Mouse (Mus musculus): ENCODE data around the gene Fam234a. TPM values are rescaled to one million over a fixed set of nuclear protein-coding genes. Genes with fewer than 3 reads are reported as not detected.

Fam234a gene
- polyA plus RNA-seq (2014; fragmentation: Illumina TruSeq; extraction: RNeasy Lipid Tissue Mini Kit (QIAGEN cat#74804); ENCODE audit: low read depth, low replicate concordance) = 46.5 TPM

DNA sequence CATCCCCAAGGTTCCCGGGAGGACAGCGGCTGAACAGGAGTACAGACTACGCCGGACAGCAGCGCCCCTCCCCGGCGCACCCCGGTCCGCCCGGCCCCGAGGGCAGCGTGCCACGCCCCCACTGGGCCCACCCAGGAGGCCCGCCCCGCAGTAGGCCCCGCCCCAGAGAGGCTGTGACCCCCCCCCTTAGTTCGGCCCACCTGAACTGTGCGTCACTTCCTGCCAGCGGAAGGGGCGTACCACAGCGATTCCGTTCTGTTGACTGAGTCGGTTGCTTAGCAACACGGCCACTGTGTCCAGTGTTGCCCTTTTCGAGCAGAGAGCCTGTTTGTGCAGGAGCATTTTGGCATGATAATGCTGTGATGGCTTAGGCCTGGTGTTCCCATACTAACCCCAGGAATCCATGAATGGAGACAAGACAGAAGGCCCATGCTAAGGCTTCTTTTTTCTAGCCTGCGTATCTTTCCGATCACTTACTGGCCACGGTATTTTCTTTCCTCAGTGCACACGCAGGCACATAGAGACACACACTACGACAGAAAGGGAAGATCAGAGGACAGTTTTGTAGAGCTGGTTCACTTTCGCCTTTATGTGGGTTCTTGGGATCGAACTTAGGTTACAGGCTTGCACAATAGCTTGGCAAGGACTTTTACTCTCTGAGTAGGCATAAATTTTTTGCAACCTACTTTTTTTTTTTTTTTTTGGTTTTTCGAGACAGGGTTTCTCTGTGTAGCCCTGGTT, at the start of gene Fam234a:
TSS of gene Fam234a (minus strand) at position 142 of the 741 bp plus-strand sequence.

DNA sequence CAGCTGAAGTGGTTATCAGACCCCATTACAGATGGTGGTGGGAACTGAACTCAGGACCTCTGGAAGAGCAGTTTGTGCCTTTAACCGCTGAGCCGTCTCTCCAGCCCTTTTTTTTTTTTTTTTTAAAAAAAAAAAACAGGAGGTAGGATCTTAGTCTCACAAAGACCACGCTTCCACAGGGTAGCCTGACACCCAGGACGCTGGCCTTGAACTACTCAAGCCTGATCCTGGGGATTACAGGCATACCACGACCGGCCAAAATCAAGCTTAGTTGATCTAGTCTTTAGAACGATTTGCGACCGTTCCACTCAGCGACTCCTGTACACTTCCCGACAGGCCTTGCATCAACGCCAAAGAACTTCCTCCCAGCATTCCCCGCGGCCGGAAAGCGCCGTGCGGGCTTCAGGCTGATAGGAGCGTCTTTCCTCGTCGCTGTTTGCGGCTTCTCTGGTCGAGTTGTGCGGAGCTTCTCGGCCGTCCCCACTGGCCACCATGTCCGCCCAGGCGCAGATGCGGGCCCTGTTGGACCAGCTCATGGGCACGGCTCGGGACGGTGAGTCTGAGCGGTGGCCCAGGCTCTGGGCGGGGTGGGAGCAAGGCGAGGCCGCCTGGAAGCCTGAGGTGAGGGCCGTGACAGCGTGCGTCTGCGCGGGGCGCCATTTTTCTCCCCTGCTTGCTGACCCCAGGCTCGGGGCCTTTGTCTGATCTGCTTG, 8.7 kb upstream of the Fam234a start, which contains the start of gene Luc7l:
TSS of gene Luc7l (plus strand) at position 358 of the 713 bp plus-strand sequence.

DNA sequence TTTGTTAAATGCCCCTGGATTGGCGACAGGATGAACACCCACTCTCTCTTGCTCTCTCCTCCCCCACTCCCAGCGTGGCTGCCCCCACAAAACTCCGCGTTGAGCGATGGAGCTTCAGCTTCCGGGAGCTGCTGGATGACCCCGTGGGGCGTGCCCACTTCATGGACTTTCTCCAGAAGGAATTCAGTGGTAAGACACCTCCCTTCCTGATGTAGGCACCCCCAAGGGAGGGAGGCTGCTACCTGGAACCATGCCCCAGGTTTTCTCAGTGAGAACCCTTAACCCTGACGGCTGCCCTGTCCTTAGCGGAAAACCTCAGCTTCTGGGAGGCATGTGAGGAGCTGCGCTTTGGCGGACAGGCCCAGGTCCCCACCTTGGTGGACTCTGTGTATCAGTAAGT, 36.4 kb downstream of the Fam234a start, which contains the start of gene Arhgdig:
TSS of gene Arhgdig (minus strand) at position 101 of the 400 bp plus-strand sequence.

DNA sequence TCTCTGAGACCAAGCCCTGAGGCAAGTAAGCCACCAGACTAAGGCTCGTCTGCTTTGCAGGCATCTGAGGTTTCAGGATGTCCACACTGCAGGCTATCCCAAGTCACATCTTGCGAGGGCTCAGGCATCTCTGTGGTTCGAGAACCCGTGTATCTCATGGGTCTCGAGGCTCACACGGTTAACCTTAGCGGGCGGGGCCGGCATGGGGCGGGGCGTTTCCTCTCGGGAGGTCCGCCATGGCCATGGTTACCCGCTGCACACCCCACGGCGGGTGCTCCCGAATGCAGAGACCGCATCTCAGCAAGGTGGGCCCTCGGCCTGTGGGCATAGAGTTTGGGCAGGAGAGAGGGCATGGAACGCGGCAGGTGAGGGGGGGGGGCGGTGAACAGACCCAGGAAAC, 41.3 kb downstream of the Fam234a start, which contains the start of gene Rgs11:
TSS of gene Rgs11 (plus strand) at position 215 of the 400 bp plus-strand sequence.

DNA sequence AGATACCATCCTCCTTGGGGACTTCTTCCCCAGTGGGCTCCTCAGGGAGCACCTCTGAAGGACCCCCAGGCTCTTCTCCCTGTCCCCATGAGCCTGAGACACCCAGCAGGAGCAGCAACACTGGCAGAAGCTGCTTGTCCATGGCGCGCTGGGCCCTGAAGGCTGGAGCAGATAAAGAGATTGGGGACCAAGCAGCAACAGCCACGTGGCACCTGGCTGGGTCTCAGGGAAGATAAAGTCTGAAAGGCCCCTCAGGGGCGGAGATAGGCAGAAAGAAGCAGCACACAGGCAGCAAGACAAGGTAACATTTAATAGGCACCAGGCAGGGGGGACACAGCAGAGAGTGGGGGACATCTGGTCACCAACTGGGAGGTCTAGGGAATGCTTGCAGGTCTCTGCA, 45.1 kb downstream of the Fam234a start, which contains the start of gene Pdia2:
TSS of gene Pdia2 (minus strand) at position 196 of the 400 bp plus-strand sequence.

Other genes with a start within 250 kb of the Fam234a start
- gene Rab11fip3, start 174.7 kb downstream of the Fam234a start, polyA plus RNA-seq (2014; fragmentation: Illumina TruSeq; extraction: RNeasy Lipid Tissue Mini Kit (QIAGEN cat#74804); ENCODE audit: low read depth, low replicate concordance) = 27.8 TPM
- gene Decr2, start 153.9 kb downstream of the Fam234a start, polyA plus RNA-seq (2014; fragmentation: Illumina TruSeq; extraction: RNeasy Lipid Tissue Mini Kit (QIAGEN cat#74804); ENCODE audit: low read depth, low replicate concordance) = 22.2 TPM
- gene Nme4, start 148.6 kb downstream of the Fam234a start, polyA plus RNA-seq (2014; fragmentation: Illumina TruSeq; extraction: RNeasy Lipid Tissue Mini Kit (QIAGEN cat#74804); ENCODE audit: low read depth, low replicate concordance) = 4.0 TPM
- 31.5 TPM for gene Tmem8, start 130.9 kb downstream of the Fam234a start, polyA plus RNA-seq (2014; fragmentation: Illumina TruSeq; extraction: RNeasy Lipid Tissue Mini Kit (QIAGEN cat#74804); ENCODE audit: low read depth, low replicate concordance)
- 68.3 TPM for gene Mrpl28, start 120.7 kb downstream of the Fam234a start, polyA plus RNA-seq (2014; fragmentation: Illumina TruSeq; extraction: RNeasy Lipid Tissue Mini Kit (QIAGEN cat#74804); ENCODE audit: low read depth, low replicate concordance)
- 25.3 TPM for gene Axin1, start 105.6 kb downstream of the Fam234a start, polyA plus RNA-seq (2014; fragmentation: Illumina TruSeq; extraction: RNeasy Lipid Tissue Mini Kit (QIAGEN cat#74804); ENCODE audit: low read depth, low replicate concordance)
- 0.48 TPM for gene Pdia2, start 45.2 kb downstream of the Fam234a start, polyA plus RNA-seq (2014; fragmentation: Illumina TruSeq; extraction: RNeasy Lipid Tissue Mini Kit (QIAGEN cat#74804); ENCODE audit: low read depth, low replicate concordance)
- 25.0 TPM for gene Rgs11, start 41.3 kb downstream of the Fam234a start, polyA plus RNA-seq (2014; fragmentation: Illumina TruSeq; extraction: RNeasy Lipid Tissue Mini Kit (QIAGEN cat#74804); ENCODE audit: low read depth, low replicate concordance)
- 1.9 TPM for gene Arhgdig, start 36.5 kb downstream of the Fam234a start, polyA plus RNA-seq (2014; fragmentation: Illumina TruSeq; extraction: RNeasy Lipid Tissue Mini Kit (QIAGEN cat#74804); ENCODE audit: low read depth, low replicate concordance)
- gene Luc7l, start 8.7 kb upstream of the Fam234a start, polyA plus RNA-seq (2014; fragmentation: Illumina TruSeq; extraction: RNeasy Lipid Tissue Mini Kit (QIAGEN cat#74804); ENCODE audit: low read depth, low replicate concordance) = 45.6 TPM
- gene Neurl1b, start 170.6 kb upstream of the Fam234a start, polyA plus RNA-seq (2014; fragmentation: Illumina TruSeq; extraction: RNeasy Lipid Tissue Mini Kit (QIAGEN cat#74804); ENCODE audit: low read depth, low replicate concordance) = 2.3 TPM

All from adipose tissue, adult 10 weeks (tissue).